Mouse (Mus musculus): Measurements from ENCODE around the gene Nxph2. TPM values are rescaled to one million over a fixed set of nuclear protein-coding genes. Genes with fewer than 3 reads are reported as not detected.
"Not testable (repeated sequence)": the region's sequence is repeated elsewhere in the genome, so short reads cannot be mapped to it uniquely, and the experiment has no call there.

The Nxph2 gene
- 0.15 and 0.64 TPM in 2 replicates for polyA plus RNA-seq (2014; fragmentation: Nextera tagmentation; extraction: Ambion mirVana)

DNA sequence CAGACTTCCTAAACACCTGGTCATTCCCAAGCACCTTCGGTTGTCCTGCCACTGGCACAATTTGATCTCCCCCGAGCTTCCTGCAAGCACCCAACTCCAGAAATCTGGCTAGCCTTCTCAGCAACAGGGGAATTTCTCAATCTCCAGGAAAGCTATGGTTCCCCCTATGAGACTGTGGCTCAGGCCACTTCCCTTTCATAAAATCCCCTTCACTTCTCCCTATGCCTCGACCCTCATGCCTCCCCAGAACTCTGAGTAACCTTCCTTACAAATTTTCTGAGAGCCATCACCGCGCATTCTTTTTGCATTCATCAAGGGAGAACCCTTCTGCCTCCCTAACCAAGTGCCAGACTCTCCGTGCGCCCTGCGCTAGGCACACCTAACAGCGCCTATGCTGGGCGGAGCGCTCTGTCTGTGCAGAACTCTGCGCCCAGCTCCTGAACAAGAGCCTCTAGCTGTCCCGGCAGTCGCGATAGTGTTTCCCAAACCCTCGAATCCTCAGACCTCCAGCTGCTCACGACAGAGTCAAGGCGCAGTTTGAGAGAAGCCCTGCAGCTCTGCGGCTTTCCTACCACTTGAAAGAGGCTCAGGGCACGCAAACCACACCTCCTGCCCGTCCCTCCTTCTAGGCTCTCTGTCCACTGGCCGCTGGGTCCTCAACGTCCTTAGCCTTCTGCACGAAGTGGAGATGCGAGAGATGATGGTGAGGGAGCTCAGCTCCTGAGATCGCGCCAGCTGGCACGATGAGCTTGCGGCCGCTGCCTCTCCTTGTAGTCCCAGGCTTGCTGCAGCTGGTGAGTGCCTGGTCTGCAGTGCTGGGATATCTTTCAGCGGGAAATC lies at the start of gene Nxph2:
Gene Nxph2 (plus strand): TSS at position 501 of the 840 bp plus-strand sequence.
- WGBS = 2% methylated on average over 31 of the region's 31 CpGs
- DNase-seq (ENCODE audit: low spot score) = peak; percentile 61
- H3K27me3 ChIP-seq (replicated peaks; ENCODE audit: control insufficient read depth, insufficient read depth, low read length) = 0 out of 2 replicates have a peak, but pooled peaks cover 3% of the 10 kb centered on the region
- peak within 1 kb of the TSS; percentile 31 for H3K4me3 ChIP-seq (ENCODE audit: low read depth, low read length)
- H3K4me2 ChIP-seq (ENCODE audit: low read length) = peak within 1 kb of the TSS; percentile 53
- no peak within 1 kb of the TSS; the same call in 1 of the 2 replicates for H3K9ac ChIP-seq (ENCODE audit: low read length)
- H3K4me1 ChIP-seq (replicated peaks; ENCODE audit: control insufficient read depth, insufficient read depth, low read length) = no peaks in the 10 kb centered on the region
- no peak within 1 kb of the TSS for H3K27ac ChIP-seq (ENCODE audit: low read depth)
- no peaks in the 10 kb centered on the region for H3K9me3 ChIP-seq (ENCODE audit: control insufficient read depth, low read length)
- no peaks in the 10 kb centered on the region for H3K36me3 ChIP-seq (ENCODE audit: control insufficient read depth, insufficient read depth, low read length)
- ATAC-seq (replicated peaks; ENCODE audit: low FRiP score, low TSS enrichment, low read depth) = no peak

DNA sequence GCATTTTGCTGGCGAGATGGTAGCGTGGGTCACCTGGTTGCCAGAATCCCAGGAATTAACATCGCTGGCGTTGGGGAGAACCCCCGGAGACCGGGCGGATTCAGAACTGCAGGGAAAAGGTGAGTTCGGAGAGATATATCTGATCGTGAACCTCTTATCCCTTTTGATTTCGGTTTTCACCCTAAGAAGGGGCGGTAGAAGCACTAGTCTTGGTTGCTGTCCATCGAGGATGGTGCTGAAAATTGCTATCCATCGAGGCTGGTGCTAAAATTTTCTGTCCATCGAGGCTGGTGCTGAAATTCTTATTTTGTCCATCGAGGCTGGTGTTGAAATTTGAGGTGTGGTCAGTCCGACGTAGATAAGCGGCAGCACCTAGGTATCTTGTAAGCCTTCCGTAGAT lies 30.1 kb upstream of the Nxph2 start:
- not testable (repeated sequence) for H3K4me3 ChIP-seq (ENCODE audit: low read depth, low read length)
- DNase-seq (ENCODE audit: low spot score) = peak; percentile 67

DNA sequence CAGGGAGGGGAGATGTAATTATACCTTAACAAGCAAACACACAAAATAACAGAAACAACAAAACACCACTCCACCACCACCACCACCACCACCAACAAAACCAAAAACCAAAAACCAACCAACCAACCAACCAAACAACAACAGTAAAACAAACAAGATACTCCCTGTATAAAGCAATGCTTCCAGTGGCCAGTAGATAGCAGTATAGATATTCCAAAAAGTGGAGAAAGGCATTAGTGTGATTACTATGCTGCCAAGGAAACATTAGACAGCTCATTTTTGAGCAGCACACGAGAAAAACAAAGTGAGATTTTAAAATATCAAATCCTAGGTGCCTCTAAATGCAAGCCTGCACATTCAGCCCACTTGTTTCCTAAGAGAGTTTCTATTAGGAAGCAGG lies 6.2 kb upstream of the Nxph2 start:
- Histone ChIP-seq H3K27me3 (replicated peaks; ENCODE audit: control insufficient read depth, insufficient read depth, low read length) (no peaks in the 10 kb centered on the region), H3K4me2 (ENCODE audit: low read length) (no peak overlapping the region), H3K9me3 (ENCODE audit: control insufficient read depth, low read length) (no peaks in the 10 kb centered on the region), H3K36me3 (ENCODE audit: control insufficient read depth, insufficient read depth, low read length) (no peaks in the 10 kb centered on the region), H3K4me1 (replicated peaks; ENCODE audit: control insufficient read depth, insufficient read depth, low read length) (no peaks in the 10 kb centered on the region), H3K9ac (ENCODE audit: low read length) (no peak overlapping the region), H3K27ac (ENCODE audit: low read depth) (no peak overlapping the region), H3K4me3 (ENCODE audit: low read depth, low read length) (no peak overlapping the region)
- ATAC-seq (replicated peaks; ENCODE audit: low FRiP score, low TSS enrichment, low read depth) (no peak), DNase-seq (ENCODE audit: low spot score) (no peak)
- WGBS = 0% methylated on average over 1 of the region's 1 CpGs

More for the DNA sequence above, 30.1 kb upstream of the Nxph2 start:
- 50% methylated on average over 19 of the region's 19 CpGs for WGBS
- H3K9me3 ChIP-seq (ENCODE audit: control insufficient read depth, low read length); ATAC-seq (replicated peaks; ENCODE audit: low FRiP score, low TSS enrichment, low read depth); H3K36me3 ChIP-seq (ENCODE audit: control insufficient read depth, insufficient read depth, low read length); H3K4me1 ChIP-seq (replicated peaks; ENCODE audit: control insufficient read depth, insufficient read depth, low read length); H3K27me3 ChIP-seq (replicated peaks; ENCODE audit: control insufficient read depth, insufficient read depth, low read length); H3K27ac ChIP-seq (ENCODE audit: low read depth); H3K4me2 ChIP-seq (ENCODE audit: low read length); H3K9ac ChIP-seq (ENCODE audit: low read length): not testable (repeated sequence)

Other genes starting within 250 kb of the Nxph2 start
- gene Mastl, start 165.2 kb upstream of the Nxph2 start, polyA plus RNA-seq (2014; fragmentation: Nextera tagmentation; extraction: Ambion mirVana) = 10.0 and 10.2 TPM in 2 replicates
- gene Yme1l1, start 164.9 kb upstream of the Nxph2 start, polyA plus RNA-seq (2014; fragmentation: Nextera tagmentation; extraction: Ambion mirVana) = 64.9 and 72.5 TPM in 2 replicates
- not detected in 2 replicates for gene 4931423N10Rik, start 113.8 kb upstream of the Nxph2 start, polyA plus RNA-seq (2014; fragmentation: Nextera tagmentation; extraction: Ambion mirVana)

Data from intestine, embryonic 14.5 days (tissue).